Mouse (Mus musculus) lung, adult 2 months (tissue): ENCODE measurements at regions not wholly inside any gene's neighbourhood (a gene's known extent, or its start where the extent isn't known, plus 50 kb on each side); places are given as distances from the start of the nearest gene placed in this dataset.

Experiments
- DNase-seq: peaks from one replicate; pipeline ENCODE4 v3.0.0; 2022
- H3K4me1 ChIP-seq: fragments of 200-500 bp; 2 replicates; pipeline ENCODE4 v1.6.1; 2011; ENCODE audit warnings: low read length; ENCODE audit not compliant: control insufficient read depth, insufficient read depth
- H3K4me3 ChIP-seq: fragments of 200-500 bp; replicated peaks from 2 replicates; pipeline ENCODE3; 2011; ENCODE audit warnings: low read depth, mild to moderate bottlenecking, control low read depth, low read length; ENCODE audit errors: extremely low read depth
- CTCF ChIP-seq: fragments of 200-500 bp; IDR thresholded peaks from 2 replicates; pipeline ENCODE4 v1.5.1; 2011; ENCODE audit warnings: mild to moderate bottlenecking, low read length, control low read depth; ENCODE audit not compliant: insufficient read depth
- POLR2A ChIP-seq: fragments of 200-500 bp; IDR thresholded peaks from 2 replicates; pipeline ENCODE4 v1.6.1; 2011; ENCODE audit warnings: low read depth, mild to moderate bottlenecking, control low read depth, low read length, borderline replicate concordance; ENCODE audit errors: extremely low read depth
- WGBS: fragments of 180-500 bp; shearing (Covaris S2); methylation state at CpG from one replicate; pipeline ENCODE4 v1.1.7; 2018; 5-methylcytosine and 5-hydroxymethylcytosine counted together

GRCm38 (mm10) chrX:57655483-57655882 is 151.9 kb upstream of the Gpr101 start:
- Histone ChIP-seq H3K4me1 (no peaks in the 10 kb centered on the region), H3K4me3 (no peak overlapping the region)
- DNase-seq = no peak
- TF ChIP-seq CTCF (no peak), POLR2A (no peak)
- WGBS = 34% methylated on average over 3 of the region's 3 CpGs
